Mouse (Mus musculus) ES-CJ7 (cell line): ENCODE measurements around the gene Fcer2a.
A peak's percentile ranks its signal among the peaks of the same experiment; 100 is the strongest.

Experiments used
- DNase-seq: peaks from one replicate; pipeline ENCODE4 v3.0.0; 2011; ENCODE audit warnings: low read depth, low spot score

Gene Fcer2a

GRCm38 (mm10) chr8:3676131-3676992, 17.6 kb downstream of the Fcer2a start, which contains the start of gene Trappc5:
Gene Trappc5 (plus strand): TSS chr8:3676299.
- DNase-seq = peak; percentile 97

GRCm38 (mm10) chr8:3674671-3675070, 19.3 kb downstream of the Fcer2a start:
- no peak for DNase-seq

- peak; percentile 95 for DNase-seq
Measured at GRCm38 (mm10) chr8:3671980-3672491, 21.9 kb downstream of the Fcer2a start, which contains the start of gene Fcor. Gene Fcor (minus strand): TSS chr8:3672362.

- peak; percentile 55 for DNase-seq
Measured at GRCm38 (mm10) chr8:3670388-3670787, 23.6 kb downstream of the Fcer2a start.

- no peak for DNase-seq
Measured at GRCm38 (mm10) chr8:3665507-3665906, 28.5 kb downstream of the Fcer2a start, which contains the start of gene Mcemp1. Gene Mcemp1 (plus strand): TSS chr8:3665754.

GRCm38 (mm10) chr8:3664405-3664804, 29.6 kb downstream of the Fcer2a start:
- no peak for DNase-seq

GRCm38 (mm10) chr8:3660889-3661288, 33.1 kb downstream of the Fcer2a start:
- DNase-seq = no peak

GRCm38 (mm10) chr8:3656725-3657381, 37.1 kb downstream of the Fcer2a start:
- DNase-seq = peak; percentile 42

- no peak for DNase-seq
Measured at GRCm38 (mm10) chr8:3655526-3655925, 38.4 kb downstream of the Fcer2a start, which contains the start of gene Retn. Gene Retn (plus strand): TSS chr8:3655770.

- no peak for DNase-seq
Measured at GRCm38 (mm10) chr8:3654726-3655508, 39.1 kb downstream of the Fcer2a start.

- no peak for DNase-seq
Measured at GRCm38 (mm10) chr8:3652845-3653244, 41.1 kb downstream of the Fcer2a start.

GRCm38 (mm10) chr8:3648990-3649389, 45.0 kb downstream of the Fcer2a start:
- peak; percentile 75 for DNase-seq

GRCm38 (mm10) chr8:3648268-3648667, 45.7 kb downstream of the Fcer2a start:
- DNase-seq = no peak

GRCm38 (mm10) chr8:3647561-3647960, 46.4 kb downstream of the Fcer2a start:
- DNase-seq = no peak

- DNase-seq = no peak
Measured at GRCm38 (mm10) chr8:3646824-3647531, 47.0 kb downstream of the Fcer2a start.

GRCm38 (mm10) chr8:3645804-3646203, 48.2 kb downstream of the Fcer2a start:
- peak; percentile 86 for DNase-seq
